Mouse (Mus musculus): ENCODE data around the gene Icos. TPM values are rescaled to one million over a fixed set of nuclear protein-coding genes. Genes with fewer than 3 reads are reported as not detected.

Icos gene
- polyA plus RNA-seq, 1 experiment from 2014 or later, result 0.48 TPM

GRCm38 (mm10) chr1:60945633-60946401 is 31.9 kb upstream of the Icos start:
- Histone ChIP-seq H3K27me3 (no peaks in the 10 kb centered on the region), H3K27ac (no peak overlapping the region), H3K36me3 (no peaks in the 10 kb centered on the region), H3K9ac (no peak overlapping the region), H3K4me2 (no peak overlapping the region), H3K9me3 (replicated peaks) (no peaks in the 10 kb centered on the region), H3K4me3 (no peak overlapping the region), H3K4me1 (replicated peaks) (peaks cover 5% of the 10 kb centered on the region)
- no peak for ATAC-seq (replicated peaks; ENCODE audit: insufficient number of reproducible peaks, insufficient read depth, low FRiP score, low read depth)
- 64% methylated on average over 8 of the region's 8 CpGs for WGBS

GRCm38 (mm10) chr1:60948112-60948511 is 29.6 kb upstream of the Icos start:
- Histone ChIP-seq H3K4me3 (no peak overlapping the region), H3K9ac (no peak overlapping the region), H3K36me3 (no peaks in the 10 kb centered on the region), H3K4me1 (replicated peaks) (peaks cover 15% of the 10 kb centered on the region), H3K9me3 (replicated peaks) (no peaks in the 10 kb centered on the region), H3K4me2 (no peak overlapping the region), H3K27ac (no peak overlapping the region), H3K27me3 (no peaks in the 10 kb centered on the region)
- WGBS, result 76% methylated on average over 6 of the region's 6 CpGs
- ATAC-seq (replicated peaks; ENCODE audit: insufficient number of reproducible peaks, insufficient read depth, low FRiP score, low read depth), result no peak

GRCm38 (mm10) chr1:60952958-60953357 is 24.8 kb upstream of the Icos start:
- H3K27ac ChIP-seq, result peak overlapping the region; percentile 79
- H3K4me3 ChIP-seq, result no peak overlapping the region
- no peak overlapping the region for H3K9ac ChIP-seq
- no peaks in the 10 kb centered on the region for H3K9me3 ChIP-seq (replicated peaks)
- no peaks in the 10 kb centered on the region for H3K36me3 ChIP-seq
- peaks cover 12% of the 10 kb centered on the region; the same call in 1 of the 2 replicates for H3K4me1 ChIP-seq (replicated peaks)
- H3K27me3 ChIP-seq, result no peaks in the 10 kb centered on the region
- H3K4me2 ChIP-seq, result peak overlapping the region; percentile 48
- WGBS, result 26% methylated on average over 7 of the region's 7 CpGs
- ATAC-seq (replicated peaks; ENCODE audit: insufficient number of reproducible peaks, insufficient read depth, low FRiP score, low read depth), result no peak

- 85% methylated on average over 7 of the region's 7 CpGs for WGBS
- no peak overlapping the region for H3K4me2 ChIP-seq
Measured at GRCm38 (mm10) chr1:60953686-60954085, 24.0 kb upstream of the Icos start.

GRCm38 (mm10) chr1:60954759-60955158 is 23.0 kb upstream of the Icos start:
- Histone ChIP-seq H3K4me2 (no peak overlapping the region), H3K27me3 (no peaks in the 10 kb centered on the region), H3K4me3 (no peak overlapping the region), H3K9ac (no peak overlapping the region), H3K9me3 (replicated peaks) (no peaks in the 10 kb centered on the region), H3K27ac (no peak overlapping the region), H3K36me3 (no peaks in the 10 kb centered on the region), H3K4me1 (replicated peaks) (peaks cover 14% of the 10 kb centered on the region; the same call in 1 of the 2 replicates)
- WGBS, result 54% methylated on average over 2 of the region's 2 CpGs
- no peak for ATAC-seq (replicated peaks; ENCODE audit: insufficient number of reproducible peaks, insufficient read depth, low FRiP score, low read depth)

More at GRCm38 (mm10) chr1:60953686-60954085, 24.0 kb upstream of the Icos start:
- Histone ChIP-seq H3K9me3 (replicated peaks) (no peaks in the 10 kb centered on the region), H3K27ac (peak overlapping the region; percentile 32), H3K4me1 (replicated peaks) (peaks cover 12% of the 10 kb centered on the region; the same call in 1 of the 2 replicates), H3K4me3 (no peak overlapping the region), H3K27me3 (no peaks in the 10 kb centered on the region), H3K9ac (no peak overlapping the region), H3K36me3 (no peaks in the 10 kb centered on the region)
- no peak for ATAC-seq (replicated peaks; ENCODE audit: insufficient number of reproducible peaks, insufficient read depth, low FRiP score, low read depth)

GRCm38 (mm10) chr1:60955186-60955585 is 22.5 kb upstream of the Icos start:
- no peak overlapping the region for H3K27ac ChIP-seq
- ATAC-seq (replicated peaks; ENCODE audit: insufficient number of reproducible peaks, insufficient read depth, low FRiP score, low read depth), result no peak
- H3K9me3 ChIP-seq (replicated peaks), result no peaks in the 10 kb centered on the region
- no peak overlapping the region for H3K9ac ChIP-seq
- H3K4me2 ChIP-seq, result no peak overlapping the region
- H3K36me3 ChIP-seq, result no peaks in the 10 kb centered on the region
- H3K27me3 ChIP-seq, result no peaks in the 10 kb centered on the region
- 87% methylated on average over 3 of the region's 3 CpGs for WGBS
- no peak overlapping the region for H3K4me3 ChIP-seq
- H3K4me1 ChIP-seq (replicated peaks), result peaks cover 17% of the 10 kb centered on the region; the same call in 1 of the 2 replicates

- Histone ChIP-seq H3K4me2 (no peak overlapping the region), H3K27ac (no peak overlapping the region), H3K4me3 (no peak overlapping the region), H3K27me3 (no peaks in the 10 kb centered on the region), H3K9ac (no peak overlapping the region), H3K4me1 (replicated peaks) (peaks cover 24% of the 10 kb centered on the region), H3K36me3 (no peaks in the 10 kb centered on the region), H3K9me3 (replicated peaks) (no peaks in the 10 kb centered on the region)
- WGBS, result 86% methylated on average over 6 of the region's 6 CpGs
- ATAC-seq (replicated peaks; ENCODE audit: insufficient number of reproducible peaks, insufficient read depth, low FRiP score, low read depth), result no peak
Measured at GRCm38 (mm10) chr1:60956196-60956595, 21.5 kb upstream of the Icos start.

GRCm38 (mm10) chr1:60958287-60958686 is 19.4 kb upstream of the Icos start:
- Histone ChIP-seq H3K4me3 (no peak overlapping the region), H3K4me1 (replicated peaks) (peaks cover 14% of the 10 kb centered on the region), H3K36me3 (no peaks in the 10 kb centered on the region), H3K9me3 (replicated peaks) (no peaks in the 10 kb centered on the region), H3K27me3 (no peaks in the 10 kb centered on the region), H3K9ac (no peak overlapping the region), H3K4me2 (no peak overlapping the region), H3K27ac (no peak overlapping the region)
- ATAC-seq (replicated peaks; ENCODE audit: insufficient number of reproducible peaks, insufficient read depth, low FRiP score, low read depth), result no peak
- WGBS, result 79% methylated on average over 1 of the region's 1 CpGs

GRCm38 (mm10) chr1:60959246-60959645 is 18.5 kb upstream of the Icos start:
- no peak overlapping the region for H3K4me3 ChIP-seq
- no peaks in the 10 kb centered on the region for H3K9me3 ChIP-seq (replicated peaks)
- H3K27ac ChIP-seq, result peak overlapping the region; percentile 77; the same call in 1 of the 2 replicates
- no peaks in the 10 kb centered on the region for H3K27me3 ChIP-seq
- WGBS, result 51% methylated on average over 4 of the region's 4 CpGs
- no peaks in the 10 kb centered on the region for H3K36me3 ChIP-seq
- no peak overlapping the region for H3K4me2 ChIP-seq
- H3K4me1 ChIP-seq (replicated peaks), result peaks cover 12% of the 10 kb centered on the region
- no peak for ATAC-seq (replicated peaks; ENCODE audit: insufficient number of reproducible peaks, insufficient read depth, low FRiP score, low read depth)
- H3K9ac ChIP-seq, result no peak overlapping the region

- Histone ChIP-seq H3K27ac (peak overlapping the region; percentile 77), H3K9me3 (replicated peaks) (no peaks in the 10 kb centered on the region), H3K4me2 (peak overlapping the region; percentile 26; the same call in 1 of the 2 replicates), H3K36me3 (no peaks in the 10 kb centered on the region), H3K27me3 (no peaks in the 10 kb centered on the region), H3K4me3 (no peak overlapping the region), H3K9ac (no peak overlapping the region), H3K4me1 (replicated peaks) (peaks cover 12% of the 10 kb centered on the region)
- 36% methylated on average over 11 of the region's 11 CpGs for WGBS
- peak; percentile 88 for ATAC-seq (replicated peaks; ENCODE audit: insufficient number of reproducible peaks, insufficient read depth, low FRiP score, low read depth)
Measured at GRCm38 (mm10) chr1:60960451-60960850, 17.3 kb upstream of the Icos start.

- H3K9me3 ChIP-seq (replicated peaks), result no peaks in the 10 kb centered on the region
- 16% methylated on average over 4 of the region's 4 CpGs for WGBS
- ATAC-seq (replicated peaks; ENCODE audit: insufficient number of reproducible peaks, insufficient read depth, low FRiP score, low read depth), result peak; percentile 69; the same call in 1 of the 2 replicates
- no peaks in the 10 kb centered on the region for H3K27me3 ChIP-seq
- peaks cover 12% of the 10 kb centered on the region for H3K4me1 ChIP-seq (replicated peaks)
- H3K9ac ChIP-seq, result no peak overlapping the region
- no peak overlapping the region for H3K4me3 ChIP-seq
- H3K4me2 ChIP-seq, result no peak overlapping the region; the same call in 1 of the 2 replicates
- peak overlapping the region; percentile 77; the same call in 1 of the 2 replicates for H3K27ac ChIP-seq
- H3K36me3 ChIP-seq, result no peaks in the 10 kb centered on the region
Measured at GRCm38 (mm10) chr1:60961080-60961479, 16.6 kb upstream of the Icos start.

- Histone ChIP-seq H3K27ac (no peak overlapping the region), H3K36me3 (no peaks in the 10 kb centered on the region), H3K4me1 (replicated peaks) (peaks cover 12% of the 10 kb centered on the region), H3K4me2 (no peak overlapping the region), H3K27me3 (no peaks in the 10 kb centered on the region), H3K9me3 (replicated peaks) (no peaks in the 10 kb centered on the region), H3K9ac (no peak overlapping the region), H3K4me3 (no peak overlapping the region)
- no peak for ATAC-seq (replicated peaks; ENCODE audit: insufficient number of reproducible peaks, insufficient read depth, low FRiP score, low read depth)
- 87% methylated on average over 4 of the region's 4 CpGs for WGBS
Measured at GRCm38 (mm10) chr1:60962095-60962494, 15.6 kb upstream of the Icos start.
